Mouse (Mus musculus): ENCODE results near the gene Prpf38b.

GRCm38 (mm10) chr3:108892080-108892479, 19.4 kb downstream of the Prpf38b start:
- TF ChIP-seq CTCF (IDR thresholded peaks at IDR 0.05) (no peak), EP300 (IDR thresholded peaks at IDR 0.05) (no peak)

Data from lung, postnatal 0 days (tissue).